Comparison of ENCODE assay signal across 8 mouse cellular contexts in the genomic region with DNA sequence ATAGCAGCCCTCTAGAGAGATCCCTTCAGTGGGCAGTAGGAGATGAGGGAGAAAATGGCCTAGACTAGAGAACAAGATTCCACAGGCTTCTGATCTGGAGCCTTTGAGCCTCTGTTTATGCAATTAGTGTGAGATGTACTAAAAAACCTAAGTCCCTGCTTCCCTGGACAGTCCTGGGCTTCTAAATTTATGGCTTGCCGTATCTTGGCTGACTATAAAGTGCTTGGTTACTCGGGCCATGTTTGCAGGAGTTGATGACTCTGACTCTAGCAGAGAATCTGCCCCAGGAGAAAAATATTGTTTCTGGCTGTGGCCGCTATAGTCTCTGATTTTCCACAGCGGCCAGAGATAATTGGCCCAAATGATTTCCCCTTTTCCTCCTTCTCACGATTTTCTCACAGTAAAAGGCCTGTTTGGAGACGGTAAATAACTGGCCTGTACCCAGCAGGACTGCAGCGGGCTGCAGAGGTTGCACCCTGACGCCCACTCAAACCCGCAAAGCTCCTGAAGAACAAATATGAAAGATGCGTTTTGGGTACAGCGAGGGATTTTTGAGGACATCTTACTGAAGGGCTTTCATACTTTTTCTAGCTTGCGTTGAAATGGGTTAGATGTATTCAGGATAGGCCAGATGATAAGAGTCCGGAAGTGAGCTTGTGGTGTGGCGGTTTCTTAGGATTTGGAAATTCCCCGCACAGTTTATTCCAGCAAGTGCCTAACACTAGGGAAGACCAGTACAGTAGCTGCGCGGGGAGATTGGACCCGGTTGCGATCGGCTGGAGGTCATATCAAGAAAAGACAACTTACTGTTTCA. TPM values are rescaled to one million over a fixed set of nuclear protein-coding genes. Genes with fewer than 3 reads are reported as not detected.
A peak's percentile ranks its signal among the peaks of the same experiment; 100 is the strongest.
DNase-seq lines count a peak whose midpoint lies in the region; ATAC-seq lines count a peak whose summit lies in the region.

No protein-coding gene starts in this region.

- H3K9me3 ChIP-seq in limb, embryonic 13.5 days: no peaks in the 10 kb centered on the region; the same call in 1 of the 2 replicates
- H3K9me3 ChIP-seq in stomach, embryonic 14.5 days (ENCODE audit: control insufficient read depth, low read depth, low read length): no peaks in the 10 kb centered on the region

- peak; percentile 78; the same call in 1 of the 2 replicates for ATAC-seq in limb, embryonic 13.5 days (ENCODE audit: low FRiP score, low read depth)
- no peak for ATAC-seq in stomach, embryonic 14.5 days (ENCODE audit: insufficient number of reproducible peaks, insufficient read depth, low FRiP score, low read depth)

- H3K27ac ChIP-seq in limb, embryonic 13.5 days: no peak overlapping the region
- H3K27ac ChIP-seq in stomach, embryonic 14.5 days (ENCODE audit: low read length): no peak overlapping the region

- DNase-seq in adrenal gland, postnatal 10 days: peak; percentile 17
- no peak for DNase-seq in adrenal gland, adult 8-10 months
- DNase-seq in right cerebral cortex, postnatal 14 days: peak; percentile 18
- no peak for DNase-seq in right cerebral cortex, adult 18-20 months
- no peak for DNase-seq in spleen, adult 12 weeks (ENCODE audit: low spot score)
- no peak for DNase-seq in cerebellum, adult 8-10 months

- H3K4me3 ChIP-seq in limb, embryonic 13.5 days: peak overlapping the region; percentile 29
- peak overlapping the region; percentile 11; the same call in 1 of the 2 replicates for H3K4me3 ChIP-seq in stomach, embryonic 14.5 days (ENCODE audit: low read depth, low read length)

- peak overlapping the region; percentile 59 for H3K4me2 ChIP-seq in limb, embryonic 13.5 days (replicated peaks)
- peak overlapping the region; percentile 35 for H3K4me2 ChIP-seq in stomach, embryonic 14.5 days (replicated peaks; ENCODE audit: low read depth, low read length)

- H3K27me3 ChIP-seq in limb, embryonic 13.5 days: no peaks in the 10 kb centered on the region
- H3K27me3 ChIP-seq in stomach, embryonic 14.5 days (ENCODE audit: control insufficient read depth, insufficient read depth, low read length): no peaks in the 10 kb centered on the region

- WGBS in limb, embryonic 13.5 days: 44% methylated on average over 20 of the region's 20 CpGs
- 60% methylated on average over 20 of the region's 20 CpGs for WGBS in stomach, embryonic 14.5 days

- no peaks in the 10 kb centered on the region for H3K4me1 ChIP-seq in limb, embryonic 13.5 days
- H3K4me1 ChIP-seq in stomach, embryonic 14.5 days (ENCODE audit: control insufficient read depth, insufficient read depth, low read length): no peaks in the 10 kb centered on the region

- no peak overlapping the region for H3K9ac ChIP-seq in limb, embryonic 13.5 days
- H3K9ac ChIP-seq in stomach, embryonic 14.5 days (replicated peaks; ENCODE audit: low read depth, low read length): no peak overlapping the region

- H3K36me3 ChIP-seq in limb, embryonic 13.5 days: no peaks in the 10 kb centered on the region
- no peaks in the 10 kb centered on the region for H3K36me3 ChIP-seq in stomach, embryonic 14.5 days (ENCODE audit: control insufficient read depth, insufficient read depth, low read length)

RNA-seq across cellular contexts. Expression of a gene that starts 18.1 kb away (rescaled TPM):
- total RNA-seq in adrenal gland, postnatal 10 days (2021): 1 to 10 TPM; 3.9 to 5.2 TPM
- total RNA-seq in adrenal gland, adult 8-10 months (2022): 1 to 10 TPM in 3 of 4 experiments, under 1 TPM in 1; 0.70 to 5.6 (median 2.0) TPM
- 8.3 and 12.1 TPM in 2 replicates for polyA plus RNA-seq in limb, embryonic 13.5 days (2015; fragmentation: Nextera tagmentation; extraction: Ambion mirVana)
- polyA plus RNA-seq in stomach, embryonic 14.5 days (2014; fragmentation: Nextera tagmentation; extraction: Ambion mirVana): 10.9 and 12.3 TPM in 2 replicates

Comparison
In these comparisons a context has a peak if more than half of its experiments do, and no peak if none do; other contexts are left out.
1. DNase-seq: peak in adrenal gland, postnatal 10 days (single experiment) and right cerebral cortex, postnatal 14 days (single experiment); none in adrenal gland, adult 8-10 months (single experiment), right cerebral cortex, adult 18-20 months (single experiment), spleen, adult 12 weeks (single experiment) and cerebellum, adult 8-10 months (single experiment).